Mouse (Mus musculus): ENCODE measurements at regions not wholly inside any gene's neighbourhood (a gene's known extent, or its start where the extent isn't known, plus 50 kb on each side); places are given as distances from the start of the nearest gene placed in this dataset.
"Not testable (repeated sequence)": the region's sequence is repeated elsewhere in the genome, so short reads cannot be mapped to it uniquely, and the experiment has no call there.

DNA sequence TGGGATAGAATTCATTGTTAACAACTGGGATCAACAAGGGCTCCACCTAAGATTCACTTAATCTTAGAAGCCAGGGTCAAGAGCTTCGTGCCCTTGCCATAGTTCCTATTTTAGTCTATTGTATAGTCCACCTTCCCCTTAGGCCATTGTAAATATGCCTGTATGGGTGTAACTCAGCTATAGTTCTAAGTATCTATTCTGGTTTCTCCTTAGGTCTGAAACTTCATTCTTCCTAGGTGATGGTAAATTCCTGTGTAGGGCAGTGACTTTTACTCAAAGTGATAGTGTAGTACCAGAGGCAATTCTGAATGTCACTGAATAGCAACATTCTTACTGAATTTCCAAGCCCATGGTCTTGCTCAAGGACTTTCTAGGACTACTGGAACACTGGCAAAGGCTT is 989.4 kb downstream of the Ankrd7 start:
- DNase-seq (ENCODE audit: low read depth, low spot score) = not testable (repeated sequence)

GRCm38 (mm10) chr6:19864101-19864500 is 998.0 kb downstream of the Ankrd7 start:
- DNase-seq (ENCODE audit: low read depth, low spot score) = no peak

DNA sequence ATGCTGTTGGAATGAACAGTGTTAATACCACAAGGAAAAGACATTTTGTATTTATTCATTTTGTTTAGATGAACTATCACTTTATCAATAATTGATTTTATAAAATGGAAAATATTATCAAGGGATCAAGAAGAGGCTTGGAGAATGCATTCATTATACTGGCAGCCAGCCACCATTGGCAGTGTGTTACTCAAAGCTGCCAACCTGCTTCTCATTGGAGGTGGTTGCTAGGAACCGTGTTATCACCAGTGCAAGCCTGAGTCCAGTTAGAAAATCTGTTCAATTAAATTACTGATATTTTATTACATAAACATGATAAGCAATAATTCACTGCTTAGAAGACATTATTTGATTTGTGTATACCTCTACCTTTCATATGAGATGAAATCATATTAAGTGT is 1003.6 kb downstream of the Ankrd7 start:
- DNase-seq (ENCODE audit: low read depth, low spot score) = no peak

DNA sequence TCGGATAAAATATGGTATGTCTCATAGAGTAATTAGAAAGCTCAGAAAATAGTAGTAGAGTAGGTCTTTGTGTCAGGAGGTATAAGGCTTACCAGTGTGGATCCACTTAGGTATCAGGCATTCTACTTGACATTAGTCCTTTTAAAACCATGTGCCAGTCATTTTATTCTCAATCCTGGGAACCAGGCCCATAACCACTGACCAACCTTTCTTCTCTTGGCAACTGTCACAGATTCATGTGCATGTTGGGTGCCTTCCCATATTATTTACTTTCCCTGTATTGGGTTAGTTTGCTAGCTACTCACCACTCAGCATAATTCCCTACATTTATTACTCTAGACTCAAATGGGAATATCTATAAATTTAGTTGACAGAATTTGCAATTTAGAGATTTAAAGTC is 1045.1 kb downstream of the Ankrd7 start:
- DNase-seq (ENCODE audit: low read depth, low spot score) = no peak

DNA sequence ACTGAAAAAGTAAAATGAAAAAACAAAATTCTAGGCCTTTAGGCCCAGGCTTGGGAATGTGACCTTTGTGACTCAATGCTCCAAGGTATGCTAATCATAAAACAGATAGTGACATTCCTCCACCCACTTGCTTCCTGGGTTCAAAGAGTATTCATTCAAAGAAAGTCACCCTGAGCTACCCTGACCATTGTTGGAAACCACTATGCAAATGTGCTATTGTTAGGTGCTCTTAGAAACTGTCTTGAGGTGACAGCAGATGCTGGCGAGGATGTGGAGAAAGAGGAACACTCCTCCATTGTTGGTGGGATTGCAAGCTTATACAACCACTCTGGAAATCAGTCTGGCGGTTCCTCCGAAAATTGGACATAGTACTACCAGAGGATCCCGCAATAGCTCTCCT is 1075.7 kb downstream of the Ankrd7 start:
- DNase-seq (ENCODE audit: low read depth, low spot score) = not testable (repeated sequence)

- DNase-seq (ENCODE audit: low read depth, low spot score) = no peak
Observed at GRCm38 (mm10) chr6:19944334-19944733, 1078.2 kb downstream of the Ankrd7 start.

GRCm38 (mm10) chr6:19945693-19946092 is 1079.6 kb downstream of the Ankrd7 start:
- DNase-seq (ENCODE audit: low read depth, low spot score) = no peak

GRCm38 (mm10) chr6:19975898-19976297 is 1109.8 kb downstream of the Ankrd7 start:
- DNase-seq (ENCODE audit: low read depth, low spot score) = no peak

- DNase-seq (ENCODE audit: low read depth, low spot score) = no peak
Observed at GRCm38 (mm10) chr6:19991829-19992228, 1125.7 kb downstream of the Ankrd7 start.

DNA sequence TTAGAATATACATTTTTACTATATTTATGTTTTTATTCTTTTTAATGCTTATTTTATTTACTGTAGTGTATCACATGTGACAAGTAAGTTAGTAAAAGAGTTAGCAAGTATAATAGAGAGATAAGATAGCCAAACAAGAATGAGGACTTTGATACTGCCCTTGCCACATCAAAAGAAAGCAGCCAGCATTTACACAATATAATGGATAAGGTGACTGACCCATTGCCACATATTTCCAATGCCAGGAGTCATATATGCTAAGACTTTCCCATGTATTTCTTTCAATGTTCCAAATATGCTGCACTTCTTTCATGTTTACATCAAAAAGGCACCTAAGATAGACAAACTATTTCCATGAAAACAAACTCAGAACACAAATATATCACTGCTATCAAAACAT is 1162.3 kb downstream of the Ankrd7 start:
- DNase-seq (ENCODE audit: low read depth, low spot score) = no peak

DNA sequence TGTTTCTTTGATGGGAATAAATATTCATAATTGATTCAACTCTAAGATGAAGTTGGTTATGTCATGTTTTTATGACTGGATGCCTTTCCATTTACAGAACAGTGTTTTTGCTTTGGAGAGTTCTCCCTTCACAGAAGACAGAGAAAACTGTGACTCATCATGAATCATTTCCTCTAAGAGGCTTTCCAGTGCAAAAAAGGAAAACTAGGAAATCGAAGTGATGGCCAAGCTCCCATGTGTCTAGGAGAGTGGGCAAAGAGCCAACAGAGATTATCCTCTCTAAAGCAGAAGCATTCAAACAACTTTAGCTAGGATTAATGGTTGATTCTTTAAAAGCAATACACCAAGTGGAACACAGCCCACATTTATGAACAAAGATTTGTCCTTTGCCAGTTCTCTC is 1171.7 kb downstream of the Ankrd7 start:
- DNase-seq (ENCODE audit: low read depth, low spot score) = peak; percentile 18

DNA sequence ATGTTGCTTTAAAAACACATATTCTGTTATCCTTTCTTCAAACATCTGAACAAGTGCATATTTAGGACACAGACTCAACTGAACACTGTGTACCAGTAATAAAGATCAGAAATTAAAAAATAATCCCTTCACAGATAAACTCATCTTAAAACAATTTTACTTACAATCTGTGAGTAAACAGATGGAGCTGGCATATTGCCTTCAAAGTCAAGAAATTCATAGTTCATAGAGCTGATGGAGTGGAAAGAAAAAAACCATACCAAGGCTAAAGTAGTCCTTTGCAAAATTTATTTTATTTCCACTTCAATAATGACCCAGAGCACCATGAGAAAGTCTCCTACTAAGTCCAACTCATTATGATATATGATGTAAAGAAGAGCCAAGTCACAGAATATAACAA is 1136.6 kb upstream of the Kcnd2 start:
- DNase-seq (ENCODE audit: low read depth, low spot score) = no peak

GRCm38 (mm10) chr6:20092057-20092917 is 1123.0 kb upstream of the Kcnd2 start:
- no peak for DNase-seq (ENCODE audit: low read depth, low spot score)

DNA sequence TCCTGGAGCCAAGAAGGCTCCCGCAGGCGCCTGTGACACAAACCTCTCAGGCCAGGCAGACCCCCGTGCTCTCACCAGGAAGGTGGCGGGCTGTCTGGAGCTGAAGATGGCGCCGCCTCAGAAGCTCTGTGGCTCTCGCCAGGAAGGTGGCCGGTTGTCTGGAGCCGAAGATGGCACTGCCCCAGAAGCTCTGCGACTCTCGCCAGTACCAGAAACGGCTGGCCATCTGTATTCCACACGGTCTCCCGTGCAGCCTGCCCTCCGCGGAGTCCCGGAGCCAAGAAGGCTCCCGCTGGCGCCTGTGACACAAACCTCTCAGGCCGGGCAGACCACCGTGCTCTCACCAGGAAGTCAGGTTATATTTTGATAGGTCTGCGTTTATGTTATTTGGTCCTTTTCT is 1081.3 kb upstream of the Kcnd2 start:
- not testable (repeated sequence) for DNase-seq (ENCODE audit: low read depth, low spot score)

- no peak for DNase-seq (ENCODE audit: low read depth, low spot score)
Observed at GRCm38 (mm10) chr6:20137546-20137945, 1077.8 kb upstream of the Kcnd2 start.

All from retina, adult 2 months (tissue).